Mouse (Mus musculus): ENCODE results near the gene Lsm4. TPM values are rescaled to one million over a fixed set of nuclear protein-coding genes. Genes with fewer than 3 reads are reported as not detected.

Gene Lsm4
- 252 and 258 TPM in 2 replicates for polyA plus RNA-seq (2015; fragmentation: Nextera tagmentation; extraction: Ambion mirVana)

DNA sequence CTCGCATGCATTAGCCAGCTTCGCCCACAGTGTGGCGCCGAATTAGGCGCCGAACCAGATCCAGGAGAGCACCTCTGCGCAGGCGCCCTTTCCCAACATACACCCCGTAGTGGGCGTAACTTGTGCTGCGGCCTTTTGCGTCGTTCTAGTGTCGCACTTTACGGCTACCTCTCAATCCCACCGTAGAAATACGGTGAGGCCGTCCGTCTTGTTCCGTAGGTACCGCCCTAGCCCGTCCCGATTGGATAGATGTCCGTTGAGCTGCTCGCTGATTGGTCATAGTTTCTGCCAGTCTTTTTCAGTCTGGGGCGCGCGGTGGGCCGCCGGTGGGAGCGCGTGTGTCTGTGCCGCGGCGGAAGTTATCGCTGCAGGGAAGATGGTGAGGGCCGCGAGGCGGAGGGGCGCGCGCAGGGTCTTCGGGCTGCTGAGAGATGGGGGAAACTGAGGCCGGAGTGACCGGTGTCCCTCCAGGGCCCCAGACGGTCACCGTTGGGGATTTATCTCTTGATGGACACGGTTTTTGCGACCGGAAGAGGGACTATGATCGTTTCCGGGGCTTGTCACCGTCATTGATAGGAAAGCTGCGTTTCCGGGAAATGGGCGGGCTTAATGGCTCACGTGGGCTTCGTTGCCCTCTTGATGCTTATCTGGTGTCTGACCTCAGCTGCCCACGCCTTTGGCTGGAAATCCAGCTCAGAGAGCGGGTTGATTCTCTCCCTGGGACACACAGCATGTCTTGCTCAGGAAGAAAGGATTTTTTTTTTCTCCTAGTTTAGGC, at the start of gene Lsm4:
Gene Lsm4 (plus strand): TSS at position 170 of the 778 bp plus-strand sequence.
- H3K4me2 ChIP-seq (ENCODE audit: low read depth, low read length) = peak within 1 kb of the TSS; percentile 90
- ATAC-seq (replicated peaks; ENCODE audit: extremely low read depth, insufficient read depth, low FRiP score) = peak; percentile 97
- peak within 1 kb of the TSS; percentile 94 for H3K27ac ChIP-seq (ENCODE audit: low read length)
- H3K4me3 ChIP-seq (ENCODE audit: low read length) = peak within 1 kb of the TSS; percentile 79
- peak within 1 kb of the TSS; percentile 81 for H3K9ac ChIP-seq (ENCODE audit: low read length)
- peaks cover 4% of the 10 kb centered on the region; the same call in 1 of the 2 replicates for H3K36me3 ChIP-seq (ENCODE audit: control insufficient read depth, insufficient read depth)
- peaks cover 12% of the 10 kb centered on the region for H3K4me1 ChIP-seq (ENCODE audit: control insufficient read depth, insufficient read depth, low read length)
- no peaks in the 10 kb centered on the region for H3K9me3 ChIP-seq (replicated peaks; ENCODE audit: control insufficient read depth, low read length)
- no peaks in the 10 kb centered on the region for H3K27me3 ChIP-seq (ENCODE audit: control insufficient read depth, insufficient read depth, low read length)
- under 1% methylated on average over 60 of the region's 60 CpGs for WGBS

DNA sequence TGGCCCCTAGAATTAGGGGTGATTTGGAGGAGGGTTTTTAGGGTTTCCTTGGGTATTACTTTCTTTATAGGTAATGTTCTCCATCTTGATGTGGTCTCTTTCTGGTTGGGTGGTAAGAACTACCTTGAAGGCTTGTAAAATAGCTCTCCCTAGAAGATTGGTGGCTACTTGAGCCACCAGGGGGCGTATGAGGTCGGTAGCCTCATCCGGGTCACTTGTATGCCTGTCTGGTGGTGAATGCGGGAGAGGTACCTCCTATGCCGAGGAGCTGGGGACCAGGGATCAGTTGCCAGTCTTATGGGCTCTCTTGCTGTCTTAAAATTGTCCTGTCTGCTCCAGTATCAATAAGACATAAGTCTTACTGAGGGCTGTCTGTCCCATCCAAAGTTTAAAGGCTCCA, 47.9 kb upstream of the Lsm4 start:
- Histone ChIP-seq H3K27ac (ENCODE audit: low read length) (no peak overlapping the region), H3K27me3 (ENCODE audit: control insufficient read depth, insufficient read depth, low read length) (peaks cover 10% of the 10 kb centered on the region), H3K36me3 (ENCODE audit: control insufficient read depth, insufficient read depth) (no peaks in the 10 kb centered on the region), H3K4me1 (ENCODE audit: control insufficient read depth, insufficient read depth, low read length) (0 out of 2 replicates have a peak, but pooled peaks cover 3% of the 10 kb centered on the region), H3K9ac (ENCODE audit: low read length) (peak overlapping the region; percentile 43; the same call in 1 of the 2 replicates), H3K9me3 (replicated peaks; ENCODE audit: control insufficient read depth, low read length) (no peaks in the 10 kb centered on the region), H3K4me2 (ENCODE audit: low read depth, low read length) (no peak overlapping the region), H3K4me3 (ENCODE audit: low read length) (no peak overlapping the region)
- no peak for ATAC-seq (replicated peaks; ENCODE audit: extremely low read depth, insufficient read depth, low FRiP score)
- WGBS = 25% methylated on average over 5 of the region's 5 CpGs

DNA sequence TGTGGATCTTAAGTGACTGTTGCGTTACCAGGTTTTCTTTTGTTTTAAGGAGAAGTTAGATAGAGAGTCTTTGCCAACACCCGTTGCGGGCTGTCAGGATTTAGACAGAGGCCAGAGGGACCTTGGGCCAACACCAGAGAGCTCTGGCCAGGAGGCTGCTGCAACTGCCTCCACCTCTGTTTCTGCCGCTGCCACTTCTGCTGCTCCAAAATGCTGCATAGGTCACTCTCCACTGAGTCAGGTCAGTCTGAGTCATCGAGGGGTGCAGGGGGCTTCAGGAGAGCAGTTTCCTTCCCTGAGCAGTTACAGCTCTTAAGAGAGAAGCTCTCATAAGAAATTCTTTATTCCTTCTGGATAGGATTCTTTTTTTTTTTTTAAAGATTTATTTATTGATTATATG, 46.0 kb upstream of the Lsm4 start:
- no peaks in the 10 kb centered on the region for H3K9me3 ChIP-seq (replicated peaks; ENCODE audit: control insufficient read depth, low read length)
- no peak overlapping the region for H3K4me3 ChIP-seq (ENCODE audit: low read length)
- H3K4me1 ChIP-seq (ENCODE audit: control insufficient read depth, insufficient read depth, low read length) = peaks cover 13% of the 10 kb centered on the region
- 83% methylated on average over 5 of the region's 5 CpGs for WGBS
- no peak overlapping the region for H3K27ac ChIP-seq (ENCODE audit: low read length)
- H3K36me3 ChIP-seq (ENCODE audit: control insufficient read depth, insufficient read depth) = no peaks in the 10 kb centered on the region
- ATAC-seq (replicated peaks; ENCODE audit: extremely low read depth, insufficient read depth, low FRiP score) = no peak
- no peak overlapping the region for H3K9ac ChIP-seq (ENCODE audit: low read length)
- H3K4me2 ChIP-seq (ENCODE audit: low read depth, low read length) = no peak overlapping the region
- peaks cover 2% of the 10 kb centered on the region; the same call in 1 of the 2 replicates for H3K27me3 ChIP-seq (ENCODE audit: control insufficient read depth, insufficient read depth, low read length)

DNA sequence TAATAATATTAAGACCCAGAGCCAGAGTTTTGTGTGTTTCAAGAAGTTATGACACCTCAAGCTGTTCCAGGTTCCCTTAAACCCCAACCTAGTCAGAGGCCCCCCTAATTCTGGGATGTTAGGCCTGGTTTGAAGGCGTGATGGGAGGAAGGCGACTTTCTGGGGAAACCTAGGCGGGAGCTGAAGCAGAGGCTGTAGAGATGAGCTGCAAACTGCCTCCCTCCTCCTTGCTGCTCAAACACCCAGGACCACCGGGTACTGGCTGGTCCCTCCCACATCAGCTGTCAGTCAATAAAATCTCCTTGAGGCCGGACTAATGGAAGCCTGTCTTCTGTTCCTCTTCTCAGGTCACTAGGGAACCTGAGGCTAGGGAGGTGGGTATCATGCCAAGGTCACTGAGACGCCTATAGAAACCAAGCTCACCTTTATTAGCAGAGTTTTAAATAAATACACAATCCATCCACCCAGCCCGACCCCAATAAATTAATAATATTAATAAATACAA, 44.0 kb upstream of the Lsm4 start:
- H3K36me3 ChIP-seq (ENCODE audit: control insufficient read depth, insufficient read depth) = no peaks in the 10 kb centered on the region
- no peak for ATAC-seq (replicated peaks; ENCODE audit: extremely low read depth, insufficient read depth, low FRiP score)

DNA sequence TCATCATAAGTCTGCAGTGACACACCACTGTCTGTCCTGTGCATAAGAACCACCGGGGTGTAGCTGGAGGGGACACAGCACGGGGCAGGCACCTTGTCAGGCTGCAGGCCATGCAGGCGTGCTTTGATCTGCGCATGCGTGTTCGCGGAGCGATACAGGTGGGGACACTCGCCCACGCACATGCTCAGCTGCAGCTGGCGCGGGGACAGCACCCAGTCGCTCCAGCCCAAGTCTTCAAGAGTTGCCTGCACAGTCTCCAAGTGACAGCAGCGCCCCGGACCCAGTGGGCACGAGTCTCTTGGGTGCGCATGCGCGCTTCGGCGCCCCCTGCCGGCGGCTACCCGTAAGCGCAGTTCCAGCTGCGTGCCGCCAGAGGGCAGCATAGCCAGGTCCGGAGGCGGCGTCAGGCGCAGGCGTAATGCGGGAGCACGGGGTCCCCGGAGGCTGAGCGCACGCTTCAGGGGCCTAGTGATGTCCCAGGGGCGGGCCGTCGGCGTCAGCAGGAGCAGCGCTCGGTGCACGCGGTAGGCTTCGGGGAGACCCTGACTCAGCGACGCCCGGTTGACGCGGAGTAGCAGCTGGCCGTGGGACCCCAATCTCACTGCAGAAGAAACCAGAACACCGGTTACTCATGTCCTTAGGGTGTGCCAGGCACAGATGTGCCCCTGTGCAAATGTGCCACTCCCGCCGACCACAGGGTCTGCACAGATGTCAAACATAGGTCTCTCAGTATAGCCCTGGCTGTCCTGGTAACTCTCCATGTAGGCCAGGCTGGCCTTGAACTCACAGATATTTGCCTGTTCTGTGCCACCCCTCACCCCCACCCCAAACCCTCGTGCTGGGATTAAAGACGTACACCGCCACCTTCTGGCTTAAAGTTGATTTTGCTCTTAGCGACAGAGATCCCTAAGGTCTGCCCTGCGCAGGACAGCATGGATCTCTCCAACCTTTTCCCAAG, 43.2 kb upstream of the Lsm4 start:
- Histone ChIP-seq H3K9ac (ENCODE audit: low read length) (peak overlapping the region; percentile 62), H3K36me3 (ENCODE audit: control insufficient read depth, insufficient read depth) (no peaks in the 10 kb centered on the region), H3K9me3 (replicated peaks; ENCODE audit: control insufficient read depth, low read length) (no peaks in the 10 kb centered on the region), H3K4me2 (ENCODE audit: low read depth, low read length) (peak overlapping the region; percentile 62), H3K4me1 (ENCODE audit: control insufficient read depth, insufficient read depth, low read length) (peaks cover 28% of the 10 kb centered on the region), H3K27ac (ENCODE audit: low read length) (peak overlapping the region; percentile 72), H3K27me3 (ENCODE audit: control insufficient read depth, insufficient read depth, low read length) (no peaks in the 10 kb centered on the region; the same call in 1 of the 2 replicates), H3K4me3 (ENCODE audit: low read length) (peak overlapping the region; percentile 50)
- ATAC-seq (replicated peaks; ENCODE audit: extremely low read depth, insufficient read depth, low FRiP score) = peak; percentile 84
- 1% methylated on average over 60 of the region's 60 CpGs for WGBS

More for the DNA sequence above, 44.0 kb upstream of the Lsm4 start:
- no peaks in the 10 kb centered on the region; the same call in 1 of the 2 replicates for H3K27me3 ChIP-seq (ENCODE audit: control insufficient read depth, insufficient read depth, low read length)
- H3K9ac ChIP-seq (ENCODE audit: low read length) = peak overlapping the region; percentile 62
- peak overlapping the region; percentile 72 for H3K27ac ChIP-seq (ENCODE audit: low read length)
- H3K9me3 ChIP-seq (replicated peaks; ENCODE audit: control insufficient read depth, low read length) = no peaks in the 10 kb centered on the region
- WGBS = 57% methylated on average over 7 of the region's 7 CpGs
- H3K4me2 ChIP-seq (ENCODE audit: low read depth, low read length) = peak overlapping the region; percentile 62
- peak overlapping the region; percentile 50 for H3K4me3 ChIP-seq (ENCODE audit: low read length)
- peaks cover 20% of the 10 kb centered on the region for H3K4me1 ChIP-seq (ENCODE audit: control insufficient read depth, insufficient read depth, low read length)

DNA sequence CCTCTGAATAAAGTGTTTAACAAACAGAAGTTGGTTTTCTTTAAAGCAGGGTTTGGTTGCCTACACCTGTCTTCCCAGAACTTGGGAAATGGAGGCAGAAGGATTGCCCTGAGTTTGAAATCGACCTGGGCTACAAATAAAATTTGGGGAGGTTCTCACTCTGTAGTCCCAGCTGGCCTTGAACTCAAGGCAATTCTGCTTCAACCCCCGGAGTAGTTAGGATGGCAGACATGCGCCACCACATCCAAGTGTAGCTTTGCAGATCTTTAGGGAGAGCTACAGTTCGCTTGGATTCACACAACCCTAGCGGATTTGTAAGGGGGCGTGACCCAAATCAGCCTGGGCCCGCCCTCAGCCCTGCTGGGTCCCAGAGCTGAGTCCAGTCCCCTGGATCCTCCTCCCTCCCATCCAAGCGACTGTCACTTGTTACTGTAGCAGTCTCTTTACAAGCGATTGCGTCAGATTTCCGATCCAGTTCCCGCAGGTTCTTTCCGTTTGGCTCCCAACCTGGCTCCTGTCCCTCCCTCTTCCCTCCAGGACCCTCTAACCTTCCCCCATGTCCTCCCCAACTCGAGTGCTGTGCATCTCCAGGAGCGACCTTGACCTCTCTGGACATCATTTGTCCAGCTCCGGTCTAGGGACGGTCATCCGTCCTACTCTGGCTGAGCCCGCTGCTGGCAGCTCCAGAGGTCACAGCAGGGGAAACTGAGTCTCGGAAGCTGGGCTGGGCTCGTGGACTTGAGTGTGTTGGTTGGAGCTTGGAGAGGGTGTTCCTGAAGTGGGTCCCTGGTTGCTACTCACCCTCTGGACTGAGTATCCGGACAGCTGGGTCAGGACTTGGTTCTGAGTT, 42.3 kb upstream of the Lsm4 start:
- peak overlapping the region; percentile 6; the same call in 1 of the 2 replicates for H3K4me3 ChIP-seq (ENCODE audit: low read length)
- WGBS = 16% methylated on average over 22 of the region's 22 CpGs
- H3K9ac ChIP-seq (ENCODE audit: low read length) = peak overlapping the region; percentile 38
- ATAC-seq (replicated peaks; ENCODE audit: extremely low read depth, insufficient read depth, low FRiP score) = no peak
- no peaks in the 10 kb centered on the region; the same call in 1 of the 2 replicates for H3K27me3 ChIP-seq (ENCODE audit: control insufficient read depth, insufficient read depth, low read length)
- peaks cover 30% of the 10 kb centered on the region for H3K4me1 ChIP-seq (ENCODE audit: control insufficient read depth, insufficient read depth, low read length)
- no peaks in the 10 kb centered on the region for H3K9me3 ChIP-seq (replicated peaks; ENCODE audit: control insufficient read depth, low read length)
- H3K36me3 ChIP-seq (ENCODE audit: control insufficient read depth, insufficient read depth) = no peaks in the 10 kb centered on the region
- H3K27ac ChIP-seq (ENCODE audit: low read length) = peak overlapping the region; percentile 21; the same call in 1 of the 2 replicates
- H3K4me2 ChIP-seq (ENCODE audit: low read depth, low read length) = peak overlapping the region; percentile 62

DNA sequence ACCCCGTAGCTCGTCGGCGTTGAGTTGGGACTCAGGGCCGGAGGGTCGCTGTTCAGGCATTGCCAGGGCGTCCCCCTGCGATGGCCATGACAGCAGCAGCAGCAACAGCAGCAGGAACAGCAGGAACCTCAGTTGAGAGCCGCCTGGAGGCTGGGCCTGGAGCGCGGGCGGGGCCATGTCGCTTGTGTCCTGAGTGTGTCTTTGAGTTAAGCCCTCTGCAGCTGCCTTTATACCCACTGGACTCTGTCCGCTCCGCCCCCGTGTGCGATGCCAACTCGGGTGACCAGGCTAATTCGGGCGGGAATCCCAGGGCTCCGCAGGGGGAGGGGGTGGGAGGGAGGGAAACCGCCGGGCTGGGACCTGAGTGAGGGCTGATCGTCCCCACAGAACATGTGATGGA, 41.6 kb upstream of the Lsm4 start:
- 14% methylated on average over 24 of the region's 24 CpGs for WGBS
- H3K27ac ChIP-seq (ENCODE audit: low read length) = peak overlapping the region; percentile 21; the same call in 1 of the 2 replicates
- no peaks in the 10 kb centered on the region for H3K36me3 ChIP-seq (ENCODE audit: control insufficient read depth, insufficient read depth)
- H3K9me3 ChIP-seq (replicated peaks; ENCODE audit: control insufficient read depth, low read length) = no peaks in the 10 kb centered on the region
- H3K4me1 ChIP-seq (ENCODE audit: control insufficient read depth, insufficient read depth, low read length) = peaks cover 30% of the 10 kb centered on the region
- peak overlapping the region; percentile 39 for H3K4me2 ChIP-seq (ENCODE audit: low read depth, low read length)
- peak overlapping the region; percentile 38 for H3K9ac ChIP-seq (ENCODE audit: low read length)
- H3K4me3 ChIP-seq (ENCODE audit: low read length) = peak overlapping the region; percentile 6; the same call in 1 of the 2 replicates
- ATAC-seq (replicated peaks; ENCODE audit: extremely low read depth, insufficient read depth, low FRiP score) = peak; percentile 7; the same call in 1 of the 2 replicates
- no peaks in the 10 kb centered on the region for H3K27me3 ChIP-seq (ENCODE audit: control insufficient read depth, insufficient read depth, low read length)

DNA sequence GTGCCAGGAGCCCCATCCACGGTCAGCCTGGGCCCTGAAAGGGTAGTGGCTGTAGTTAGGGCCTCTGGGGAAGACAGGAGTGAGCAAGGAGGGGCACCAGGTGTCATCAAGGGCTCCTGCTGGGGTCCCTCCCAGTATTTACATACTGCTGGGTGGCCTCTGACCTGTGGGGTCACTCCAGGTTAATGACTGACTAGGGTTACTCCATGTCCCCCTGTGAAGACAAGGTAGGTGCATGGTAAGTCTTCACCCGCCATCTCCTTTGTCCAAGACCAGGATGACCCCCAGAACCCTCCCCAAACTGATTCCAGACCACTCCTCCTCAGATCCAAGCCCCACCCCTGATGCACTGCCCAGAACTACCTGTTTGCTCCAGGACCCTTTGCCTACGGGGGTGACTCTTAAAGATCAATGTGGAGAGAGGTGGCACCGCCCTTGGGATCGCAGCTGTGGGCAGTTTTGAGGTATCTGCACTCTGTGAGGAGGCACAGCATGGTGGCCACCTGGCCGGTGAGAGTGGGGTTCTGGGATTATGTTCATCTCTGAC, 40.6 kb upstream of the Lsm4 start, which contains the start of gene Gdf15:
Gene Gdf15 (minus strand): TSS at position 111 of the 547 bp plus-strand sequence.
- Histone ChIP-seq H3K27ac (ENCODE audit: low read length) (peak within 1 kb of the TSS; percentile 21; the same call in 1 of the 2 replicates), H3K36me3 (ENCODE audit: control insufficient read depth, insufficient read depth) (no peaks in the 10 kb centered on the region), H3K4me2 (ENCODE audit: low read depth, low read length) (peak within 1 kb of the TSS; percentile 39), H3K9me3 (replicated peaks; ENCODE audit: control insufficient read depth, low read length) (no peaks in the 10 kb centered on the region), H3K4me3 (ENCODE audit: low read length) (peak within 1 kb of the TSS; percentile 6; the same call in 1 of the 2 replicates), H3K4me1 (ENCODE audit: control insufficient read depth, insufficient read depth, low read length) (peaks cover 30% of the 10 kb centered on the region), H3K27me3 (ENCODE audit: control insufficient read depth, insufficient read depth, low read length) (no peaks in the 10 kb centered on the region), H3K9ac (ENCODE audit: low read length) (peak within 1 kb of the TSS; percentile 38)
- ATAC-seq (replicated peaks; ENCODE audit: extremely low read depth, insufficient read depth, low FRiP score) = no peak
- WGBS = 83% methylated on average over 6 of the region's 6 CpGs

All from heart, embryonic 16.5 days (tissue).